Mouse (Mus musculus): Measurements from ENCODE around the gene Zc3h12b. TPM values are rescaled to one million over a fixed set of nuclear protein-coding genes. Genes with fewer than 3 reads are reported as not detected.
"Not testable (repeated sequence)": the region's sequence is repeated elsewhere in the genome, so short reads cannot be mapped to it uniquely, and the experiment has no call there.

The Zc3h12b gene
- polyA plus RNA-seq, 1 experiment from 2014 or later, result 3.2 TPM

- Histone ChIP-seq H3K9ac (no peak overlapping the region), H3K36me3 (0 out of 2 replicates have a peak, but pooled peaks cover 4% of the 10 kb centered on the region), H3K27me3 (no peaks in the 10 kb centered on the region), H3K9me3 (no peaks in the 10 kb centered on the region), H3K4me2 (no peak overlapping the region), H3K27ac (replicated peaks) (no peak overlapping the region), H3K4me1 (replicated peaks) (peaks cover 4% of the 10 kb centered on the region), H3K4me3 (no peak overlapping the region)
- 47% methylated on average over 3 of the region's 3 CpGs for WGBS
- ATAC-seq (ENCODE audit: low FRiP score, low read depth), result no peak
Measured at GRCm38 (mm10) chrX:95950776-95951175, 239.3 kb downstream of the Zc3h12b start.

GRCm38 (mm10) chrX:95956497-95957293 lies 245.2 kb downstream of the Zc3h12b start, which contains the start of gene Las1l:
Las1l (minus strand) TSS chrX:95956962.
- peak within 1 kb of the TSS; percentile 59 for H3K4me3 ChIP-seq
- WGBS, result 24% methylated on average over 42 of the region's 42 CpGs
- peak; percentile 100 for ATAC-seq (ENCODE audit: low FRiP score, low read depth)
- H3K4me2 ChIP-seq, result peak within 1 kb of the TSS; percentile 67
- H3K9me3 ChIP-seq, result no peaks in the 10 kb centered on the region
- no peaks in the 10 kb centered on the region for H3K27me3 ChIP-seq
- H3K9ac ChIP-seq, result peak within 1 kb of the TSS; percentile 56
- H3K27ac ChIP-seq (replicated peaks), result peak within 1 kb of the TSS; percentile 56
- peaks cover 7% of the 10 kb centered on the region for H3K4me1 ChIP-seq (replicated peaks)
- H3K36me3 ChIP-seq, result no peaks in the 10 kb centered on the region

- H3K27ac ChIP-seq (replicated peaks), result peak overlapping the region; percentile 38
- not testable (repeated sequence) for H3K27me3 ChIP-seq; H3K9ac ChIP-seq; H3K36me3 ChIP-seq; H3K4me1 ChIP-seq (replicated peaks); H3K9me3 ChIP-seq
- peak overlapping the region; percentile 56 for H3K4me2 ChIP-seq
- ATAC-seq (ENCODE audit: low FRiP score, low read depth), result peak; percentile 16
- peak overlapping the region; percentile 59 for H3K4me3 ChIP-seq
- WGBS, result 40% methylated on average over 11 of the region's 11 CpGs
Measured at GRCm38 (mm10) chrX:95957461-95957860, 246.0 kb downstream of the Zc3h12b start.

GRCm38 (mm10) chrX:95963366-95963765 lies 251.9 kb downstream of the Zc3h12b start:
- no peak overlapping the region for H3K4me3 ChIP-seq

GRCm38 (mm10) chrX:95965036-95965435 lies 253.6 kb downstream of the Zc3h12b start:
- Histone ChIP-seq H3K27me3 (no peaks in the 10 kb centered on the region), H3K9ac (no peak overlapping the region), H3K4me1 (replicated peaks) (no peaks in the 10 kb centered on the region), H3K27ac (replicated peaks) (no peak overlapping the region), H3K9me3 (no peaks in the 10 kb centered on the region), H3K4me2 (no peak overlapping the region), H3K36me3 (no peaks in the 10 kb centered on the region), H3K4me3 (no peak overlapping the region)
- WGBS, result 87% methylated on average over 6 of the region's 6 CpGs
- no peak for ATAC-seq (ENCODE audit: low FRiP score, low read depth)

More at GRCm38 (mm10) chrX:95963366-95963765, 251.9 kb downstream of the Zc3h12b start:
- no peaks in the 10 kb centered on the region for H3K4me1 ChIP-seq (replicated peaks)
- H3K27me3 ChIP-seq, result no peaks in the 10 kb centered on the region
- no peak overlapping the region for H3K9ac ChIP-seq
- H3K4me2 ChIP-seq, result no peak overlapping the region
- H3K27ac ChIP-seq (replicated peaks), result no peak overlapping the region
- no peaks in the 10 kb centered on the region for H3K9me3 ChIP-seq
- H3K36me3 ChIP-seq, result no peaks in the 10 kb centered on the region
- 83% methylated on average over 2 of the region's 2 CpGs for WGBS
- ATAC-seq (ENCODE audit: low FRiP score, low read depth), result no peak

GRCm38 (mm10) chrX:95967847-95968593 lies 256.5 kb downstream of the Zc3h12b start:
- H3K9me3 ChIP-seq, result no peaks in the 10 kb centered on the region
- no peaks in the 10 kb centered on the region for H3K27me3 ChIP-seq
- peak overlapping the region; percentile 59 for H3K4me2 ChIP-seq
- peak; percentile 84 for ATAC-seq (ENCODE audit: low FRiP score, low read depth)
- no peaks in the 10 kb centered on the region for H3K4me1 ChIP-seq (replicated peaks)
- WGBS, result 21% methylated on average over 28 of the region's 28 CpGs
- peak overlapping the region; percentile 40 for H3K4me3 ChIP-seq
- H3K9ac ChIP-seq, result peak overlapping the region; percentile 37
- no peaks in the 10 kb centered on the region for H3K36me3 ChIP-seq
- H3K27ac ChIP-seq (replicated peaks), result peak overlapping the region; percentile 83

GRCm38 (mm10) chrX:95968594-95968965 lies 257.1 kb downstream of the Zc3h12b start:
- Histone ChIP-seq H3K27me3 (no peaks in the 10 kb centered on the region), H3K9ac (peak overlapping the region; percentile 37), H3K9me3 (no peaks in the 10 kb centered on the region), H3K27ac (replicated peaks) (peak overlapping the region; percentile 83), H3K4me2 (peak overlapping the region; percentile 59), H3K4me3 (peak overlapping the region; percentile 40), H3K36me3 (no peaks in the 10 kb centered on the region), H3K4me1 (replicated peaks) (no peaks in the 10 kb centered on the region)
- ATAC-seq (ENCODE audit: low FRiP score, low read depth), result peak; percentile 94
- WGBS, result 16% methylated on average over 6 of the region's 6 CpGs

GRCm38 (mm10) chrX:95969116-95969515 lies 257.6 kb downstream of the Zc3h12b start:
- no peaks in the 10 kb centered on the region for H3K4me1 ChIP-seq (replicated peaks)
- no peak overlapping the region for H3K4me3 ChIP-seq
- ATAC-seq (ENCODE audit: low FRiP score, low read depth), result no peak; the same call in 1 of the 2 replicates
- 34% methylated on average over 6 of the region's 6 CpGs for WGBS
- H3K9me3 ChIP-seq, result no peaks in the 10 kb centered on the region
- H3K4me2 ChIP-seq, result peak overlapping the region; percentile 59; the same call in 1 of the 2 replicates
- no peaks in the 10 kb centered on the region for H3K27me3 ChIP-seq
- no peak overlapping the region for H3K27ac ChIP-seq (replicated peaks)
- H3K36me3 ChIP-seq, result no peaks in the 10 kb centered on the region
- no peak overlapping the region for H3K9ac ChIP-seq

- H3K9ac ChIP-seq, result no peak overlapping the region
- no peak overlapping the region for H3K27ac ChIP-seq (replicated peaks)
- no peak for ATAC-seq (ENCODE audit: low FRiP score, low read depth)
- no peaks in the 10 kb centered on the region for H3K36me3 ChIP-seq
- no peaks in the 10 kb centered on the region for H3K9me3 ChIP-seq
- H3K4me3 ChIP-seq, result no peak overlapping the region
- H3K27me3 ChIP-seq, result no peaks in the 10 kb centered on the region
- H3K4me2 ChIP-seq, result no peak overlapping the region
- 67% methylated on average over 9 of the region's 9 CpGs for WGBS
- no peaks in the 10 kb centered on the region for H3K4me1 ChIP-seq (replicated peaks)
Measured at GRCm38 (mm10) chrX:95969936-95970335, 258.5 kb downstream of the Zc3h12b start.

Other genes with a start within 250 kb of the Zc3h12b start
- gene Asb12, start 153.7 kb upstream of the Zc3h12b start, polyA plus RNA-seq (2015; fragmentation: Nextera tagmentation; extraction: Ambion mirVana), result 0.17 TPM in 1 of 2 replicates, not detected in the other
- gene Pfn5, start 153.6 kb upstream of the Zc3h12b start, polyA plus RNA-seq (2015; fragmentation: Nextera tagmentation; extraction: Ambion mirVana), result not detected in 2 replicates
- 60.3 and 65.4 TPM in 2 replicates for gene Zc4h2, start 53.2 kb upstream of the Zc3h12b start, polyA plus RNA-seq (2015; fragmentation: Nextera tagmentation; extraction: Ambion mirVana)
- gene Las1l, start 245.3 kb downstream of the Zc3h12b start, polyA plus RNA-seq (2015; fragmentation: Nextera tagmentation; extraction: Ambion mirVana), result 109 and 110 TPM in 2 replicates